Mouse (Mus musculus): ENCODE data around the gene Ttc30a2.
"Not testable (repeated sequence)": the region's sequence is repeated elsewhere in the genome, so short reads cannot be mapped to it uniquely, and the experiment has no call there.

- TF ChIP-seq EP300, CTCF (IDR thresholded peaks at IDR 0.05; ENCODE audit: low read depth): not testable (repeated sequence)
Observed at GRCm38 (mm10) chr2:75980933-75981439, 3.0 kb upstream of the Ttc30a2 start.

All from liver, postnatal 0 days (tissue).